Mouse (Mus musculus) olfactory bulb, adult 2 months (tissue): ENCODE results near the gene Slc22a2.

Experiments
- CTCF ChIP-seq: fragments of 200-500 bp; IDR thresholded peaks from 2 replicates; pipeline ENCODE4 v1.5.1; 2012; ENCODE audit warnings: low read depth, mild to moderate bottlenecking, low read length, moderate library complexity; ENCODE audit not compliant: insufficient read depth
- POLR2A ChIP-seq: fragments of 200-500 bp; IDR thresholded peaks from 2 replicates; pipeline ENCODE4 v1.6.1; 2012; ENCODE audit warnings: mild to moderate bottlenecking, low read depth, low read length, moderate library complexity; ENCODE audit not compliant: insufficient read depth

- TF ChIP-seq CTCF (peak; percentile 34; the same call in 1 of the 2 replicates), POLR2A (no peak)
Measured at GRCm38 (mm10) chr17:12534353-12535145, 49.4 kb upstream of the Slc22a2 start.
